Mouse (Mus musculus) lung, adult 2 months (tissue): ENCODE data around the gene Cdh4.

Experiments used
- CTCF ChIP-seq: fragments of 200-500 bp; IDR thresholded peaks from 2 replicates; pipeline ENCODE4 v1.5.1; 2011; ENCODE audit warnings: mild to moderate bottlenecking, low read length, control low read depth; ENCODE audit not compliant: insufficient read depth
- POLR2A ChIP-seq: fragments of 200-500 bp; IDR thresholded peaks from 2 replicates; pipeline ENCODE4 v1.6.1; 2011; ENCODE audit warnings: low read depth, mild to moderate bottlenecking, control low read depth, low read length, borderline replicate concordance; ENCODE audit errors: extremely low read depth

DNA sequence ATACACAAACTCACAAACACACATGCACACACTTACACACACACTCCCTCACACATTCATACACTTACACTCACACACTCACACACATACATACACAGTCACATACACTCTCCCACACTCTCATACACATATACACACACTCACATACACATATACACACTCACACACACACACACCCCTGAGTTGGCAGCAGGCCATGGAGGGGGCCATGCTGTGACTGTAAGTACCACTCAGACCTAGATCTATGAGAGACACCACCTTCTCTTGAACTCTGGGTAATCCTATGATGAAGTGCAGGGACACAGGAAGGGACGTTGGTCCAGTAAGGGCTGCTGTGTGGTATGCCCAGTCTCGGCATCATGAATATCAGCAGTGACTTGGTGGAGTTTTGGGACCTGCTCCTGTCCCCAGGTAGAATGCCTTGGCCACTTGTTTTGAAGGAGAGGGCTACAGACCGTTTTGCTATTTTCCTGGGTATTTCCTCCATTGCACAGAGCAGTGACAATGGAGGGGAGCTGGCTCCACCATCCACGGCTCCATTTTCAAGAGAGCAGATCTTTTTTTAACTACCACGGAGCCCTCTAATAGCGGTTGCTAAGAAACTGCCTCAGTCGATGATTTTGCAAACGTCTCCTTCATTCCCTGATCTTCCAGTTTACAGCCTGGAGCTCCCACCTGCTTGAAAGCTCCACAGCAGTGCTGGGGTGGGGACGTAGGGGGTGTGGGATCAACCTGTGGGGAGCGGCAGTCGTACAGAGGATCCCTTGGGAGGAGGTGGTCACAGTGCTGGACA, 371.0 kb downstream of the Cdh4 start:
- TF ChIP-seq CTCF: no peak
- no peak for TF ChIP-seq POLR2A
